Mouse (Mus musculus) adrenal gland, adult 2 months (tissue): ENCODE results near the gene Calcoco1. TPM values are rescaled to one million over a fixed set of nuclear protein-coding genes. Genes with fewer than 3 reads are reported as not detected.

Experiments used
- DNase-seq: peaks from one replicate; pipeline ENCODE4 v3.0.0; 2021
- long read RNA-seq: library from polyadenylated mRNA; stranded (forward); transcript quantifications from one replicate; pipeline ENCODE4 v2.0.0, GENCODE M21; 2021
- polyA plus RNA-seq: library from polyadenylated mRNA; depleted of rRNA; stranded (reverse); fragments of >200 nt; gene quantifications from 2 replicates; pipeline ENCODE4 v1.2.3, GENCODE M21; 2012; rRNA removed
- total RNA-seq, 2 experiments: library from RNA; stranded (reverse); gene quantifications; 2 replicates each; pipeline ENCODE4 v1.2.3; 2021

Calcoco1 gene
- 100 to 1,000 TPM in 1 of 2 experiments, 10 to 100 TPM in 1; 93.4 to 136 TPM for total RNA-seq
- polyA plus RNA-seq, result 75.4 and 89.3 TPM in 2 replicates
- long read RNA-seq, transcript Calcoco1-201 (15 exons, 2,824 nt), result major isoform, 64 of 79 reads
- long read RNA-seq, partial matches to known transcripts, result 3 of 79 reads
- long read RNA-seq, other reads (novel, unspliced or antisense), result 9 of 79 reads

GRCm38 (mm10) chr15:102721980-102722475 lies at the start of gene Calcoco1:
Gene Calcoco1, minus strand, starts transcription at chr15:102722178.
- peak; percentile 97 for DNase-seq

- no peak for DNase-seq
Observed at GRCm38 (mm10) chr15:102770866-102771265, 48.9 kb upstream of the Calcoco1 start.

DNA sequence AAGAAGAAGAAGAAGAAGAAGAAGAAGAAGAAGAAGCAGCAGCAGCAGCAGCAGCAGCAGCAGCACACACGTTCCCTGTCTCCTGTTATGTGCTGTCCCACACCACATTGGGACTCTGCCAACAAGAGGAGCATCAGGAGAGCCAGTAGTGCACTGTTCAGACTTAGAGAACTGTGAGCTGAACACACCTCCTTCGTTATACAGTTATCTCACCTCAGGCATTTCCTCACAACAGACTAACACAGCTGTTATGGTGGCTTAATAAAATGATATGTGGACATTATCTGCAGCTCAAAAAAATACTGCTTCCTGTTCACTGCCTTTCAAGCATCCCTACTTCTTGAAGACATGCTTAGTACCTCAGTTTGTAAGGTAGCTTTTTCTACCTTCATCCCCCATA lies 43.2 kb upstream of the Calcoco1 start:
- no peak for DNase-seq

DNA sequence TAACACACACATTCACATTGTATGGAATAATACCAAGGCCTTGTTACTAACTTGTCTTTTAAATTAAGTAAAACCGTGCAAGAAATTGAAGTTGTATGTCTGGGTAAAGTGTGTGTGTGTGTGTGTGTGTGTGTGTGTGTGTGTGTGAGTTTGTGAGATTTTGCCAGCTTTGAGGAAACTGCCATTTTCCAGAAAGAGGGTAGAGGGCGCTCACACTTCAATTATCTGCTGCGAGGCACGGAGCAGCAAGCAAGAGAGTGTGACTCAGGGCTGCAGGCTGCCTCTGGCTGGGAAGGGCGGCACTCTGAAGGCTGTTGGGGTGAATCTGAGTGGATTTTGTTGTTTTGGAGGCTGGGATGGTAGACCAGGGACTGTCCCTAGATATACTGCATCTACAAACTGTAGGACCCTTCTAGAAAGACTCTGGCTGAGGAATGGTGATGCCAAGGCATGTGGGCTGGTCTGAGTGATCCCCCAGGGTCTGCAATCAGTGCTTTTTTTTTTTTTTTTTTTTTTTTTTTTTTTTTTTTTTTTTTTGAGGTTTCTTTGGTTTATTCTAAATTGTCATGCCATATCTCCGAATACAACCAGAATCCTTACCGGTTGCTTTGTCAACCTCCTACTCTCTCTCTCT lies 39.9 kb upstream of the Calcoco1 start:
- peak; percentile 73 for DNase-seq

DNA sequence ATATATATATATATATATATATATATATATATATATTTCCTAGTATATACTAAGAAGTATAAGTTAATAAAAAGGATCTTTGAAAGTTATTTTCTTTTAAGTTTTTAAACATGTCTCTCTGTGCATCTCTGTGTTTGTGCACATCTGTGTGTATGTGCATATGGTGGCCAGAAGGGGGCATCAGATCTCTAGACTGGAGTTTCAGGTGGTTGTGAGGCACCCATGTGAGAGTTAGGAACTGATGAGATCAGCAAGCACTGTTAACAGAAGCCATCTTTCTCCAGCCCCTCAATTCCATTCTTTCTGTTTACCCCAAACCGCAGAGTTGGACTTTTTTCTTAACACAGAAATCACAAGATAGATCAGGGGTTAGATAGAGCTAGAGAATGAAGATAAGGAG lies 35.7 kb upstream of the Calcoco1 start:
- no peak for DNase-seq

GRCm38 (mm10) chr15:102755053-102755452 lies 33.1 kb upstream of the Calcoco1 start:
- no peak for DNase-seq

DNA sequence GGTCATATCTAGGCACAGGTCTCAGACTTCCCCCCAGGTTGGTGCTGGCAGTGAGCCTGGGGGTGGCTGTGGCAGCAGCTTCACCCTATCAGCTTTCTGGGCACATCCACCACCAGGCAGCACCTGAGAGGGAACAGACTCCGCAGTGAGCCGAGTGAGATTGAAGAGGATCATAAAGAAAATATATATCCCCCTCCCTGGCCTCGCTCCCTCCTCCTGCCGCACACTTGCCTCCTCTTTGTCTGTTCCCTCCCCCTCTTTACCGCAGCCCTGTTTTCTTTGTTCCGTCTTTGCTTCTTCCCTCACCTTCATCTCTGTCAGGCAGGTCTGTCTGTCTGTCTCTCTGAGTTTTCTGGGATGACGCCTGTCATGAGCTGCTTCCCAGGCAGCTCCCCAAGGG lies 32.4 kb upstream of the Calcoco1 start:
- DNase-seq, result no peak

- DNase-seq, result peak; percentile 60
Observed at GRCm38 (mm10) chr15:102753170-102753569, 31.2 kb upstream of the Calcoco1 start.

DNA sequence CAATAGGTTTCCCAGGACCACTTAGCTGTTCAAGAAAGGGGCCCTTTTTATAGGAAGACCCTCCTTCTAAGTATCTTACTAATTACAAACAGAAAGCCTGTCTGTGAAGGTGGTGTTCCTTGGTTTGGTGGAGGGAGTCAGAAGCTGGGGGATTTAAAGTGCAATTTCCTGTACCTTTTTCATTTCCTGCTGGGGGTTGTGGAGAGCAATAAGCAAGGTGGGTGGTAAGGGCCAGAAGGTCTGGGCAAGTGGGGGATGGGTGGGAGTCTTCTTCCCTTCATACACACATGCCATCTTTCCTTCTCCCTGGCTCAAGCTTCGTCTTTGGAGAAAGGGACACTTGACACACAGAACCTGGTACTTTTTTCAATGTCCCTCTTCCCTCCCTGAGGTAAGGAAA lies 30.2 kb upstream of the Calcoco1 start:
- no peak for DNase-seq

GRCm38 (mm10) chr15:102750241-102750640 lies 28.3 kb upstream of the Calcoco1 start:
- no peak for DNase-seq

DNA sequence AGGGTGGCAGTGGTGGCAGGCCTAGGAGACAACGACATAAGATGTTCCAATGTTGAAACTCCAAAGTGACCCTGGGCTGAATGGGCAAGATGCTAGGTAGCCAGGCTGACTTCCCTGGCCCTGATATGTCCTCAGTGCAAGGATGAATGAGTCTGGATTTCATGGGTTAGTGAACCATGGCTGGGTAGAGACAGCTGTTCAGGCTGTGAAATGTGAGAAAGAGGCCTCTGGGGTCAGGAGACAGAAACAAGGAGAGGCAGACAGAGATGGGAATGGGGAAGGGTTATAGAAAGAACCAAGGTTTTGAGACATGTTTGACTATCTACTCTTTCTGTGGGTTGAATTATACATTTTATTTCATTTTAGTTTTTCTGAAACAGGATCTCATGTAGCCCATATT lies 27.1 kb upstream of the Calcoco1 start:
- DNase-seq, result no peak

DNA sequence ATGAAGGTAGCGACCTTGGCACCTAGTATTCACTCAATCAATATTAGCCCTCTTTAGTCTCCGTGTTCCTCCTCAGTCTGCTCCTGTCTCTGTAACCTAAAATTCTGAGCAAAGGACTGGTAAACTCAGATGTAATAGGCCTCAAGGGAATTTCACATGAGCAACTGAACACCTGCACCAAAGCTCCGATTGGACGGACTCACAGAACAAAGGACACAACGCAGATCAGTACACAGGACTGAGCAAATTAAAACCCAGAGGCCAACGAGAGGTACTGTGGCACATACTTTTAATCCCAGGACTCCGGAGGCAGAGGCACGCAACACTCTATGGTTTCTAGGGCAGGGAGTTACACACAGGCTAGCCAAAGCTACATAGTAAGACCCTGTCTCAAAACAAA lies 25.9 kb upstream of the Calcoco1 start:
- no peak for DNase-seq

DNA sequence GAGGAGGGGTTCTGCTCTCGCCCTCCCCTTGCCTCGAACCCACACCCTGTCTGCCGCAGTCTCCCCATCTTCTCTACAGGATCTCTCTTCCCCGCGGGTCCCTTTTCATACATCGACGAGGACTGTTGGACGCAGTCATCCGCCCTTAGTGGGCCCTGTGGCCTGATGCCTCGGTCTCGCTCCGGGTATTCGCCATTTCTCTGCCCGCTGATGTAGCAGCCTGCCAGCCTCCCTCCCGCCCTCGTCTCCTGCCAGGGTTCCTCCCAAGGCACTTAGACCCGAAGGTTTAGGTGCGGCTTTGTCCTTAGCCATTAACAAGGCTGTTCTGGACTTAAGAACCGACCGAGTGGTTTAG lies 25.3 kb upstream of the Calcoco1 start:
- DNase-seq, result no peak

DNA sequence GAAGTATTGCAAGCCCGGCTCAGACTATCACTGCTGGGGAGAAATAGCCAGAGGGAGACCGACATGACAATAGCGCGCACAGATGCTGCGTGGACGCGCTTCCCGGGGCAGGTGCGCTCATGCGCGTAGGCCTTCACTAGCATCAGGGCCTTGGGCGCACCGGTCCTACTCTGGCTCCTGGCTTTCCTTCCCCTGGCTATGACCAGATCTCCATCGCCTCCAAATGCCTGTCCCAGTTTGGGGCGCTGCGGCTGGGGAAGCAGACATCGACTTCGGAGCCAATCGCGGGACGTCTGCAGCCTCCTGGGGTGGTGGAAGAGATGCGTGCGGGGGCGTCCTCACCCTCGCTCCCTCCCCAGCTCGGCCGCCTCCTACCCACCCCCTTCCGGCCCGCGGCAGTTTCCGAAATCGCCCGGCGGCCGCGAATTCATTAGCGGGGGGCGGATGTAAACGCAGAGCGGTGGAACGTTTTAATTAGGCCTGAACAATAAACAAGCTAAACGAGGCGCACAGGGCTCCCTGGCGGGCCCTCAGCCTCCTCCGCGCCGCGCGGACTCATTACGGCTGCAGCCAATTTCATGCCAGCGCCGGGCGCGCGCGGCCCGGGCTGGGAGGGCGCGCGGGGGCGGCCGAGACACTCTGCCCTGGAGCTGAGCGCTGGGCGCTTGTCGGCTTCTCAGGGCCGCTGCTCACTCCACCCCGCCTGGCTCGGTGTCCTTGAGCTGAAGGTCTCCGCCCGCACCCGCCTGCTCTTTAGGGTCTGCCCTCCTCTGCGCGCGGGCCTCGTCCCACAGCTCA lies 24.7 kb upstream of the Calcoco1 start:
- peak; percentile 84 for DNase-seq

DNA sequence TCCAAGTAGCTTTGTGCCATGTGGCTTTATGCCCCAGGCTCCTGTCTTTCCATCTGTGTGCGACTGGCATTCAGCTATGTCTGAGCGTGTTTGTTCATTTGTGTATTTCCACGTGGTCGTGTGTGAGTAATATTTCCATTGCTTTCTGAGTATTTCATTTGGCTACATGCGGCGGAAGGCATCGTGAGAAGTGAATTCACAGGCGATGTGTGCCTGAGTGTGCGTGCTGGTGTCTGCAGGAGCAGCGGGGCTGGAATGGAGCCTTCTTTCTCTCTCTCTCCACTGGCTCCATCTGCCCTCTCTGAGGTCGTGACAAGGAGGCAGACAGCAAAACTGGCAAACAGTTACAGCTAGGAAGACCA lies 24.1 kb upstream of the Calcoco1 start:
- DNase-seq, result no peak

DNA sequence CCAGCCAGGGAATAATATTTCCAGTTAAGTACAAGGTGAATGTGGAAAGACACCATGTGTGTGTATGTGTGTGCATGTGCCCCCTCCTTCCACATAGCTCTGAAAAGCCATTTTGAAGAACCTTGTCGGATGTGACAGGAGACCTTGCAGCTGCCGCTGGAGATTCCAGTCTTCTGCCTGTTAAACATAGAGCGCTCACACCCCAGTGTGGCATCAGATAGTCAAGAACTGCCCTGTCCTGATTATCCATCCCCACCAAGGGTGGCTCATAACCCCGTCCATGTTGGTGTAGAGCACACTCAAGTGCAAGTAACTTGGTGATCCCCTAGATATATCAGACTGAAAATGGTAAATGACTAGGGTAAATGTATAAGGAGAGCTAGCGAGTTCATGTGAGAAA lies 23.4 kb upstream of the Calcoco1 start:
- no peak for DNase-seq

DNA sequence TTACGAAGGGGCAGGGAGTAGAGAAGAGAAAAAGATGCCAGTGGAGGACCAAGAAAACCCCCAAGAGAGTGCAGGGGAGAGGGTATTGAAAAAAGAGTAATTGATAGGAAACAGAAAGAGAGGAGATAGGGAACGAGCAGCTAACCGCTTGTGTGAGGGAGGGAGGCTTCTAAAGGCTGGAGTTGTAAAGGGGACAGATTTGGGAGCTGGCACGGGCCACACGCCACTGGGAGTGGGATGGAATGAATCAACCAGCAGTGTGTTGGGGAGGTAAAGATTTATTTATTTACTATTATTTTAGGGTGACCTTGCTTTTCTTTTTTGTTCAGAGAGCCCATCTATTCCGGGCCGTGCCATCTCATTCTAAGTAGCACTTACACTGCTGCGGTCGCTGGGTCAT lies 22.9 kb upstream of the Calcoco1 start:
- DNase-seq, result no peak

DNA sequence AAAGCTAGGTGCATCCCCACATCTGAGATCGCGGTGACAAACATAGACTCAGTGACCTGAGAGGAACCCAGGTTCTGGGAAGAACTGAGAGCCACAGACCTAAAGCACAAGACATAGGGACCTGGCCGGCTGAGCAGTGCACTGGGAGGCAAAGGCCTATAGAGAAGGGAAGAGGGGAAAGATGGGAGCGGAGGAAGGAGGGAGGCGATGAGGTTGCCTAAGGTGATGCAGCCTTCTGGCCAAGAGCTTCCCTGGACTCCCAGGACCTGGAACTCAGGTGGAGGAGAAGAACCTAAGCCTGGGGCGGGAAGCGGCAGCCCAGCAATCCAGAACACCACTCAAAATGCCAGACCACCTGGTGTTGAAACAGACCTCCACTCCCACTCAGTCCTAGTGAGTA lies 22.4 kb upstream of the Calcoco1 start:
- no peak for DNase-seq

- no peak for DNase-seq
Observed at GRCm38 (mm10) chr15:102743996-102744395, 22.0 kb upstream of the Calcoco1 start.

- no peak for DNase-seq
Observed at GRCm38 (mm10) chr15:102743196-102743595, 21.2 kb upstream of the Calcoco1 start.

DNA sequence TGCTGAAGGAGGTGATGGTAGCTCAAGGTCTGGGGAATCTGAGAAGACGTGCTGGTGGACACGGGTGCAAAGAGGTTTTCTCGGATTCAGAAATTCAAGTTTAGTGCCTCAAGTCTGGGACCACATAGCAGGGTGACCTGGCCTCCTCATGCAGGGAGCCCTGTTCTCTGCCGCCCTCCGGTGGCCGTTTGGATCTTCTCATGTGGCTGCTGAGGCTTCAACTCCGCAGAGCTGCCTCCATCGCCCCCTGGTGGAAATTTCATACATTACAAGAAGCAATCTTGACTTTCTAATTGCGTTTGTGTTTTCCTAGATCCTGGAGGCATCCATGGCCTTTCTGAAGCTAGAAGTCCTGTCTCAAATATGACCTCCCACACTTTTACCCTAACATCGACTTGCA lies 20.6 kb upstream of the Calcoco1 start:
- peak; percentile 91 for DNase-seq

- DNase-seq, result peak; percentile 66
Observed at GRCm38 (mm10) chr15:102739520-102740297, 17.7 kb upstream of the Calcoco1 start.

- no peak for DNase-seq
Observed at GRCm38 (mm10) chr15:102738434-102738833, 16.5 kb upstream of the Calcoco1 start.
